Mouse (Mus musculus) ES-Bruce4 (cell line): ENCODE data around the gene Slc9a2.

Source experiments
- CTCF ChIP-seq: IDR thresholded peaks from one replicate; pipeline ENCODE4 v1.8.1; 2011; ENCODE audit warnings: low read depth, low read length
- EP300 ChIP-seq: IDR thresholded peaks from 2 replicates; pipeline ENCODE4 v1.6.1; 2011; ENCODE audit warnings: low read depth, low read length; ENCODE audit not compliant: insufficient read depth
- POLR2A ChIP-seq: IDR thresholded peaks from one replicate; pipeline ENCODE4 v1.8.1; 2011; ENCODE audit warnings: low read length; ENCODE audit not compliant: insufficient read depth

- TF ChIP-seq POLR2A = no peak
- no peak for TF ChIP-seq CTCF
- TF ChIP-seq EP300 = no peak
Observed at GRCm38 (mm10) chr1:40774040-40774439, 93.7 kb downstream of the Slc9a2 start.
